Mouse (Mus musculus) liver, postnatal 0 days (tissue): ENCODE data around the gene Prex1.

Experiments
- CTCF ChIP-seq: sonication (generic); IDR thresholded peaks from 2 replicates; pipeline ENCODE4 v1.5.1; 2016; ENCODE audit warnings: antibody characterized with exemption, low read depth
- EP300 ChIP-seq: IDR thresholded peaks from 2 replicates; pipeline ENCODE4 v1.6.1; 2016; ENCODE audit warnings: antibody characterized with exemption, low read depth, mild to moderate bottlenecking

DNA sequence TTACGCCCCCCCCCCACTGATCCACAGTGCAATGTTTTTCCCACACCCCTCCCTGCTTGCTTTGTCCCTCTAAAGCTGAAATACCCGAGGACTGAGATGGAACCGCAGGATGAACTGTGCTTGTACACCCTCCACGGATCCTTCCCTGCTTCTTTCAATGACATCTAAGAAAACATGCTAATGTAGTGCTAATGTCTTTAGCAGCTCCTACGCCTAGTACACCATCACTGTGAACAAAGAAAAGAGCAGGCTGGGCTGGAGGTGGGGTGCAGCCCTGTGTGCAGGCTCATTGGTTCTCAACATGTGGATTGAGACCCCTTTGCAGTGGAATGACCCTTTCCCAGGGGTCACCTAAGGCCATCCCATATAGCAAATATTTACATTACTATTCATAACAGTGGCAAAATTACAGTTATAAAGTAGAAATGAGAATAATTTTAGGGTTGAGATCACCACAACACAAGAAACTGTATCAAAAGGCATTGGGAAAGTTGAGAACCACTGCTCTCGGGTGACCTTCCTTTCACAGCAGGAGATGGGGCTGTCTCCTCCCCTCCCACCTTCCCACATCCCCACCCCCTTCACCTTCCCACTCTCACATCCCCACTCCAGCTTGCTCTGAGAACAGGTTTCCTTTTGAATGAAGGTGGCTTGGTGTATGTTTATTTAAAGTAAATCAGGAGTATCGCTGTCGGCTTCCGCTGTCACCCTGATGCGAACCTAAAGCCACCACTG lies 190.3 kb downstream of the Prex1 start:
- TF ChIP-seq EP300 (no peak), CTCF (no peak)
